Comparison of ENCODE assay signal across 8 mouse cellular contexts in genomic region chr6:137649068-137649480, GRCm38 (mm10). TPM values are rescaled to one million over a fixed set of nuclear protein-coding genes. Genes with fewer than 3 reads are reported as not detected.
DNase-seq lines count a peak whose midpoint lies in the region; ATAC-seq and TF ChIP-seq lines count a peak whose summit lies in the region.

No protein-coding gene starts in this region.

- no peaks in the 10 kb centered on the region for H3K9me3 ChIP-seq in embryonic facial prominence, embryonic 11.5 days (replicated peaks; ENCODE audit: control insufficient read depth, low read length)
- H3K9me3 ChIP-seq in limb, embryonic 13.5 days = no peaks in the 10 kb centered on the region
- no peaks in the 10 kb centered on the region for H3K9me3 ChIP-seq in midbrain, embryonic 14.5 days (ENCODE audit: control insufficient read depth, low read length)

- peak; percentile 91 to 93 for DNase-seq in adrenal gland, postnatal 36 days
- peak; percentile 81 for DNase-seq in embryonic facial prominence, embryonic 11.5 days (ENCODE audit: low spot score)
- DNase-seq in heart, adult 8-10 months (ENCODE audit: low spot score) = peak; percentile 84
- DNase-seq in kidney, adult 9 months = peak; percentile 88
- peak; percentile 93 for DNase-seq in midbrain, embryonic 14.5 days
- peak; percentile 50 to 79 for DNase-seq in spleen, adult 2 months (ENCODE audit: low read depth in 1 of 2, low spot score in 2 of 2)

- ATAC-seq in embryonic facial prominence, embryonic 11.5 days (replicated peaks; ENCODE audit: insufficient number of reproducible peaks, low FRiP score, low TSS enrichment, low read depth) = peak; percentile 91
- peak; percentile 66 for ATAC-seq in limb, embryonic 13.5 days (ENCODE audit: low FRiP score, low read depth)
- ATAC-seq in midbrain, embryonic 14.5 days (ENCODE audit: low FRiP score, low TSS enrichment) = peak; percentile 86
- ATAC-seq in inflammation-experienced regulatory T-cells, adult 6 months = no peak

- peak overlapping the region; percentile 74 for H3K9ac ChIP-seq in embryonic facial prominence, embryonic 11.5 days (replicated peaks; ENCODE audit: low read length)
- H3K9ac ChIP-seq in limb, embryonic 13.5 days = peak overlapping the region; percentile 82
- peak overlapping the region; percentile 80 for H3K9ac ChIP-seq in midbrain, embryonic 14.5 days (replicated peaks; ENCODE audit: low read length)

- WGBS in embryonic facial prominence, embryonic 11.5 days = under 1% methylated on average over 45 of the region's 51 CpGs
- WGBS in limb, embryonic 13.5 days = under 1% methylated on average over 51 of the region's 51 CpGs
- WGBS in midbrain, embryonic 14.5 days = 1% methylated on average over 50 of the region's 51 CpGs
- WGBS in spleen, adult 2 months = 2% methylated on average over 44 of the region's 51 CpGs

- TF ChIP-seq CTCF in spleen, adult 2 months (IDR thresholded peaks at IDR 0.05; ENCODE audit: extremely low read depth, insufficient read depth, insufficient read length, insufficient replicate concordance) = 0 out of 2 replicates have a peak, but pooled peaks have one; percentile 1

- no peaks in the 10 kb centered on the region for H3K36me3 ChIP-seq in embryonic facial prominence, embryonic 11.5 days (replicated peaks; ENCODE audit: control insufficient read depth, insufficient read depth, low read depth, low read length)
- no peaks in the 10 kb centered on the region for H3K36me3 ChIP-seq in limb, embryonic 13.5 days
- no peaks in the 10 kb centered on the region for H3K36me3 ChIP-seq in midbrain, embryonic 14.5 days (ENCODE audit: control insufficient read depth, insufficient read depth, low read length)
- H3K36me3 ChIP-seq in spleen, adult 2 months (ENCODE audit: control insufficient read depth, insufficient read depth, low read length) = no peaks in the 10 kb centered on the region

- H3K4me3 ChIP-seq in embryonic facial prominence, embryonic 11.5 days (ENCODE audit: low read depth, low read length) = peak overlapping the region; percentile 71
- H3K4me3 ChIP-seq in limb, embryonic 13.5 days = peak overlapping the region; percentile 80
- peak overlapping the region; percentile 78 for H3K4me3 ChIP-seq in midbrain, embryonic 14.5 days (replicated peaks; ENCODE audit: low read depth, low read length)
- peak overlapping the region; percentile 86 for H3K4me3 ChIP-seq in spleen, adult 2 months (ENCODE audit: extremely low read depth, insufficient read depth, insufficient read length)

- H3K27ac ChIP-seq in embryonic facial prominence, embryonic 11.5 days (replicated peaks; ENCODE audit: low read depth, low read length) = no peak overlapping the region
- H3K27ac ChIP-seq in limb, embryonic 13.5 days = no peak overlapping the region
- H3K27ac ChIP-seq in midbrain, embryonic 14.5 days (replicated peaks; ENCODE audit: low read depth, low read length) = no peak overlapping the region
- peak overlapping the region; percentile 48 for H3K27ac ChIP-seq in spleen, adult 2 months (ENCODE audit: insufficient read depth, low read length)

- TF ChIP-seq POLR2A in spleen, adult 2 months (IDR thresholded peaks at IDR 0.05; ENCODE audit: low read depth, low read length) = no peak

- H3K4me2 ChIP-seq in embryonic facial prominence, embryonic 11.5 days (ENCODE audit: low read depth, low read length) = peak overlapping the region; percentile 98
- H3K4me2 ChIP-seq in limb, embryonic 13.5 days (replicated peaks) = peak overlapping the region; percentile 93
- H3K4me2 ChIP-seq in midbrain, embryonic 14.5 days (ENCODE audit: low read length) = peak overlapping the region; percentile 87

- H3K27me3 ChIP-seq in embryonic facial prominence, embryonic 11.5 days (ENCODE audit: control insufficient read depth, insufficient read depth, low read length) = peaks cover 2% of the 10 kb centered on the region; the same call in 1 of the 2 replicates
- peaks cover 13% of the 10 kb centered on the region; the same call in 1 of the 2 replicates for H3K27me3 ChIP-seq in limb, embryonic 13.5 days
- H3K27me3 ChIP-seq in midbrain, embryonic 14.5 days (ENCODE audit: control insufficient read depth, insufficient read depth, low read length) = peaks cover 9% of the 10 kb centered on the region; the same call in 1 of the 2 replicates
- H3K27me3 ChIP-seq in spleen, adult 2 months (ENCODE audit: control insufficient read depth, insufficient read depth, low read length) = no peaks in the 10 kb centered on the region

- H3K4me1 ChIP-seq in embryonic facial prominence, embryonic 11.5 days (ENCODE audit: control insufficient read depth, insufficient read depth, low read length) = no peaks in the 10 kb centered on the region
- peaks cover 19% of the 10 kb centered on the region for H3K4me1 ChIP-seq in limb, embryonic 13.5 days
- H3K4me1 ChIP-seq in midbrain, embryonic 14.5 days (ENCODE audit: control insufficient read depth, insufficient read depth, low read length) = peaks cover 7% of the 10 kb centered on the region; the same call in 1 of the 2 replicates
- peaks cover 5% of the 10 kb centered on the region; the same call in 1 of the 2 replicates for H3K4me1 ChIP-seq in spleen, adult 2 months (ENCODE audit: control insufficient read depth, insufficient read depth, insufficient read length)

RNA-seq across cellular contexts. Expression of gene Eps8, which starts 5.6 kb away (rescaled TPM):
- 10 to 100 TPM; 35.6 to 43.2 TPM for total RNA-seq in adrenal gland, postnatal 36 days (2021)
- polyA plus RNA-seq in embryonic facial prominence, embryonic 11.5 days (2014; fragmentation: Nextera tagmentation; extraction: Ambion mirVana) = 10.0 and 13.7 TPM in 2 replicates
- 10 to 100 TPM in 3 of 4 experiments, 1 to 10 TPM in 1; 9.3 to 12.2 (median 10.8) TPM for total RNA-seq in heart, adult 8-10 months (2022)
- polyA plus RNA-seq in limb, embryonic 13.5 days (2015; fragmentation: Nextera tagmentation; extraction: Ambion mirVana) = 29.2 and 31.9 TPM in 2 replicates
- polyA plus RNA-seq in midbrain, embryonic 14.5 days (2014; fragmentation: Nextera tagmentation; extraction: Ambion mirVana) = 19.2 and 21.0 TPM in 2 replicates
- polyA plus RNA-seq in spleen, adult 2 months (2012; rRNA removed) = 5.1 and 5.6 TPM in 2 replicates
- polyA plus RNA-seq in inflammation-experienced regulatory T-cells, adult 6 months (2017; shearing (Covaris generic)) = 1 to 10 TPM in 1 of 3 experiments, under 1 TPM in 1, not detected in 1; 0.39 to 1.3 TPM
